Mouse (Mus musculus): ENCODE data around the gene Pnmal1. TPM values are rescaled to one million over a fixed set of nuclear protein-coding genes. Genes with fewer than 3 reads are reported as not detected.
"Not testable (repeated sequence)": the region's sequence is repeated elsewhere in the genome, so short reads cannot be mapped to it uniquely, and the experiment has no call there.

Pnmal1 gene
- total RNA-seq, 2 experiments from 2014 or later: 0.16 to 0.21 TPM

DNA sequence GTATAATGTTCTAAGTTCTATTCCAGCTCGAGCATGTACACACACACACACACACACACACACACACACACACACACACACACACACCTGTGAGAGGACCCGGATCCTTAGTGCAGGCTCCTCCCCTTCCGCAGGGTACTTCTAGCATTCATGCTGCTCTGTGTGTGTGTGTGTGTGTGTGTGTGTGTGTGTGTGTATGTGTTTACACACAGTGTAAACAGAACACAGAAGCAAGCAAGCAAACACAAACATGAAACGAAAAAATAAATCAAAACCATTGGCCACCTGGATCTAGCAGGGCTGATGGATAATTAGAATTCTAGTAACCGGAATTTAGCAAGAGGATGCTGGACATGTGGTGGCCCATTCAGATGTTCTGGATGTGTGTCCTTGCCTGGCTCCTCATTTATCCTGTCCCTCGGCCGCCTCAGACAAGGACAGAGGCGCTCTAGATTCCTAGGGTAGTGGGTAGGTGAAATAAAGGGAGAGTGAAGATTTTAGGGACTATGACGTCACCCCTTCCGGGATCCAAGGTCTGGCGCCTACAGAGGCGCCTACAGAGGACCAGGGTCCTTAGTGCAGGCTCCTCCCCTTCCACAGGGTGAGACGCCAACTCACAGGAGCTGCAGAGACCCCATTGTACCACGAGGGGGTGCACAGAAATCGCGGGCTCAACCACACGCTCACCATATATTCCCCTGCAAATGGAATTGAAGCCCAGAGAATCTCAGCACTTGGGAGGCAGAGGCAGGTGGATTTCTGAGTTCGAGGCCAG is 8.4 kb upstream of the Pnmal1 start:
- peak; percentile 75 for DNase-seq

DNA sequence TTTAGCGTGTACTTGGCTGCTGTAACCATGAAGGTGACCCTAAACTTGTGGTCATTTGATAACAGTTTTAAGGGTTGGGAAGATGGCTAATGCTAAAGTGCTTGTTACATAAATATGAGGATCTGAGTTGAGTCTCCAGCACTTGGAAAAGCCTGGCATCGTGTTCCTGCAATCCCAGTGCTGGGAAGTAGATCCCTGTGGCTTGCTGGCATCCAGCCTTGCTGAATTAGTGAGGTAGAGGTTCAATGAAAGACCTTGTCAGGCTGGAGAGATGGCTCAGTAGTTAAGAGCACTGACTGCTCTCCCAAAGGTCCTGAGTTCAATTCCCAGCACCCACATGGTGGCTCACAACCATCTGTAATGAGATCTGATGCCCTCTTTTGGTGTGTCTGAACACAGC is 5.7 kb upstream of the Pnmal1 start:
- DNase-seq: not testable (repeated sequence)

DNA sequence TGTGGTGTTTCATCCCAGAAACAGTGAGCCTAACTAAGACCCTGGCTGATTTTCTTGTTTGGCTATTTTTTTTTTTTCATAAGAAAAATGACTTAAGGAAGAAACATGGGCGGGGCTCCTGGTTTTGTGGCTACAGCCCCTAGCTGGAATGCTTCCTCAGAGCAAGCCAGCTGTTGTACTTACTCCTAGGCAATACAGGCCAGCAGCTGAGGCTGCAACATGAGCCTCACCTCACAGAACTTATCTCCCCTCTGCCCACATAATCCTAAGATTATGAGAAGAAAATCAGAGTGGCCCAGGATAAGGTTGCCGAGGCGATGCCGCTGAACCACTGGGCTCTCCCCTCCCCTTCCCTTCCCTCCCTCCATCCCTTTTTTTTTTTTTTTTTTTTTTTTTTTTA is 3.8 kb upstream of the Pnmal1 start:
- no peak for DNase-seq

DNA sequence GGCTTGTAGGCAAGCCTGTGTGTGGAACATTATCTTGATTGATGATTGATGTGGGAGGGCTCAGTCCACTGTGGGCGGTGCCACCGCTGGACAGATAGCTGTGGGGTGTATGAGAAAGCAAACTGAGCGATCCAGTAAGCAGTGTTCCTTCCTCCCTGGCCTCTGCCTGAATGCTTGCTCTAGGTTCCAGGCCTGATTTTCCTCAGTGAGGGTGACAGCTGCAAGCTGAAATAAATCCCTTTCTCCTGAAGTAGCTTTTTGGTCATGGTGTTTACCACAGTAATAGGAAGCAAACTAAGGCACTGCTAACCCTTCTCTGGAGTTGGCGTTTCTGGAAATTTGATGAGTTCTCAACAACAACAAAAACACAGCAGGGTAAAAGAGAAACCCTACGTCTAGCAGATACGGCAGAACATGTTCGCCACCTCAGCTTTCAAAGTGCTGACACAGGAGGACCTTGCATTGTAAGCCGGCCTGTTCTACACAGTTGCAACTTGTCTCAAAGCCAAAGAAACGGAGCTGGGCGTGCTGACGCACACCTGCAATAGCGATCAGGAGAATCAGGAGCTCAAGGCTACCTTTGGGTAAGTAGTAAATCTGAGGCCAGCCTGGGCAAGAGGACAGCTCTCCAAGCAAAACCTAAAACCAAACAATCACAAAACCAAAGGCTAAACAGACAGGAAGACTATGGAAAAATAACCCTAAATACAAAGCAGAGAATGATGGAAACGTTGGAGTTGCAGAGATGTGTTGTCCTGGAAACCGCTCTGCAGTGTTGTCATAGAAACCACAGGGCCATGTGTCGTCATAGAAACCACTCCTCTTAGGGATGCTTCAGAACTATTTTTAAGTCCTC is 2.8 kb upstream of the Pnmal1 start:
- no peak for DNase-seq

DNA sequence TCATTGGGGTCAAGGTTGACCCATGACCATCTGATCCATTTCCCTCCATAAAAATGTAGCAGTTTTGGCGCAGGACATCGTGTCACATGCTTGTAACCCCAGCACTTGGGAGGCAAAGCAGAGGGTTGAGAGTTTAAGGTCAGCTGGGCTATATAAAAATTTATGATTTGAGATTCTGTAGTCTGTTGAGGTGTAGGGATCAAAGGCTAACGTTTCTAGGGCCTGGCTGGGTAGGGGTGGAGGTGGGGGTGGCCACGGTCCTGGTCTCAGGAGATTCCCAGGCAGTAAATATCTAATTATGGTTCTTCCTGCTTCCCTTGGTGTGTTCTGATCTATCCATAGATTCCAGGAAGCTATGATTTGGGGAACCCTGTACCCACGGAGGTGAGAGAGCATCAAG is 2.2 kb downstream of the Pnmal1 start:
- no peak for DNase-seq

DNA sequence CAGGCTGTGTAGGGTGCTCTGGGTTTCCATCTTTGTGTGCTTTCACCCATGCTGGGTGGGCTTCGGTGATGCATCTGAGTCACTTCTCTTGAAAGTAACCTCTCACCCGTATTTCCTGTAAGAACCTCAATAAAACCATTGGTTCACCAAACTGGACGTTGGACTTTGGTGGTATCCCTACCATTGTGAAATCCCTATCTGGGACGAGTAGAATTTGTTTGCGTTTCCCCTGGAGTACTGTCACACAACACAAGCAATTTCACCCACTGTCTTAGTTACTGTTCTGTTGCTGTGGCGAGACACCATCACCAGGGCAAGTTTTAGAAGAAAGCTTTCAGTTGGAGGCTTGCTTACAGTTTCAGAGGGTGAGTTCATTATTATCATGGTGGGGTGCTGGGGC is 8.9 kb downstream of the Pnmal1 start:
- DNase-seq: no peak

DNA sequence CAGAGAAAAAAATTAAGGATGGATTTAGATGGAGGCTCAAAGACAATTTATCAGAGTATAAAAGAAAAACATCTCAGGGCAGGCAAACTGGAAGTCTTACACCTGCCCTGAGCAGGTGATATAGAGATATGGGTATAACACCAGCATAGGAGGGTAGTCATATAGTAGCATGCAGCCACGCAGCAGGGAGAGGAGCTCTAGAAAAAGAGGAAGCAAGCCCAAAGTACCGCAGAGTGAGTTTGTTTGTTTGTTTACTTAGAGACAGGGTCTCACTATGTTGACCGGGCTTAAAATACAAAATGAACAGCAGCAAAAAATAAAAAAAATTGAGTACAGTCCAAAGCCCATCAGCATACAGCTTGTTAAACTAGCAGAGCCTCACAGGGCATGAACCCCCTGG is 11.7 kb downstream of the Pnmal1 start:
- DNase-seq: no peak

DNA sequence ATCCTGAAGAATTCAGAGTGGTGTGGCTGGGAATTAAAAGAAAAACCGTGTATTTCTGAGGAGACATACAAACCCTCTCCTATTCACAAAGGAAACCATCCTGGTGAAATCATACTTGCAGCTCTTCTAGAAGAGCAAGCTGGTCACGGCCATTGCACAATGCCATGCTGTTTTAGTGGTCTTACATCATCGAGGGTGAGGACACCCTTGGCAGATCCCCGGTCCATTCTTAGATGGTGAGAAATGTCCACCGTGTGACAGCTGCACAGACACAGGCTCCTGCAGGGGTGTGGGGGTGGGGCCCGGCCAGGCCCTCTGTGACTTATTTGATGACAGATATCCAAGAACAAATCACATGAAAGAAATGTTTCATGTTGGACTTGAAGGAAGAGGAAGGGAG is 14.5 kb downstream of the Pnmal1 start:
- DNase-seq: peak; percentile 30

DNA sequence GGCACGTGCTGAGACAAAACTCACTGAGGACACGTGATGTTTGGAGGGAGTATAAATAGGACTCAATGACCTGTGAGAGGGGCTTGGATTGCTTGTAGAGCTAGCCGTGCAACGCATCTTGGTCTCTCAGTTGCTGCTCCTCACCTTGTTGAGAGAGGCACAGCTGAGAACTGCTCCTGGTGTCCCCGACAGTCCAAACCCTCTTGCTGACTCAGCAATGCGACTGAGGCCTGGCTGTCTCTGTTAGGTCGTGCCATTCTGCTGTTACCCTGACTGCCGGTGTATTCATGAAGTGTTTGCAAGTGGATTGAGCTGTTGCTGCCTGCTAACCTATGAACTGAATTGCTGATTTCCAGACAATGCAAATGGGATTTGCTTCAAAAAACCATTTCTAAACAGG is 16.8 kb downstream of the Pnmal1 start:
- no peak for DNase-seq

DNA sequence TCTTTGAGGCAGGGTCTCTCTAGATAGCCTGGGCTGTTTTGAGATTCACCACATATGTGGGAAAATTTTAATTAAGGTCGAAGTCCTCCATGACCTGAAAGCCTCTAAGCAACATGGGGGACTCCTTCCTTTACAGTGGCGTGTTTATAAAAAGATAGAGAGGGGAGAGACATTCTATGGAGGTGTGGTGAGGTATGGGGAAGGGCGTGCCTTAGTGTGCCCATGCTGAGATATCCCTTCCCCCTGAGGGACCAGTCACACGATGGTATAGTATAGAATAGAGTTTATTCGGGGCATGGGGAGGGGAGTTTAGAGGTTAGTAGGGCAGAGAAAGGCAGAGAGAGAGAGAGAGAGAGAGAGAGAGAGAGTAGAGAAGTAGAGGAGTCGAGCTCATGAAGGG is 18.7 kb downstream of the Pnmal1 start:
- DNase-seq: no peak

DNA sequence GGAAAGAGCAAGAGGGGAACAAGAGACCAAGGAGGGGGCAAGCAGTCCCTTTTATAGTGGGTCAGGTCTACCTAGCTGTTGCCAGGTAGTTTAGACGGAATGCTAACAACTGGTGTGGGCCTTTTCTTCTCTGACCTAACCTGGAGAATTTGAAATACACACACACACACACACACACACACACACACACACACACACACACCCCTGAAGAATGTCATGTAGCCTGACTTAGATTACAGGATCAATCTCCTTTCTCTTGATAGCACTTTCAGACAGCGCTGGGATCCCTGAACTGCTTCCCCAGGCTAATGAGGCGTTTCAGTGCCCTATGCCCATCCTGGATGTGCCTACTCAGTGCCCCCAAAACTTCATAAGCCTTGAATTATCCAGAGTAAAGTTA is 19.1 kb downstream of the Pnmal1 start:
- no peak for DNase-seq

DNA sequence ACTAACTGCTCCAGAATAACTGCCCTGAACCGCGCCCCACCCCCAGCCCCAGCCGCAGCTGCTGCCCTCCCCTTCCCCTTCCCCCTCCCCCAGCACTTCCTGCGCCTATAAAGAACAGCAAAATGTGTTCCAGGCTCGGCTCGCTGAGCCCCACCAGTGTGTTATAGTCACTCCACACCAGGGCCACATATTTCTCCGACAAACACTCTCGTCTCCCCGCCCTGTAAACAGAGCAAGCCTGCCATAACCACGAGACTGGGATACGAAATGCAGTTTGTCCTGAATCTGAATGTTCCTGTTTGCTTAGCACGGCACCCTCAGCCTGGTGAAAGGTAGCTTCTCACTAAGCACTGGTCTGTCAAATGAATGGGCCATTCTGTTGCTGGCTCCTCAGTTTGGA is 20.9 kb downstream of the Pnmal1 start:
- DNase-seq: peak; percentile 53

DNA sequence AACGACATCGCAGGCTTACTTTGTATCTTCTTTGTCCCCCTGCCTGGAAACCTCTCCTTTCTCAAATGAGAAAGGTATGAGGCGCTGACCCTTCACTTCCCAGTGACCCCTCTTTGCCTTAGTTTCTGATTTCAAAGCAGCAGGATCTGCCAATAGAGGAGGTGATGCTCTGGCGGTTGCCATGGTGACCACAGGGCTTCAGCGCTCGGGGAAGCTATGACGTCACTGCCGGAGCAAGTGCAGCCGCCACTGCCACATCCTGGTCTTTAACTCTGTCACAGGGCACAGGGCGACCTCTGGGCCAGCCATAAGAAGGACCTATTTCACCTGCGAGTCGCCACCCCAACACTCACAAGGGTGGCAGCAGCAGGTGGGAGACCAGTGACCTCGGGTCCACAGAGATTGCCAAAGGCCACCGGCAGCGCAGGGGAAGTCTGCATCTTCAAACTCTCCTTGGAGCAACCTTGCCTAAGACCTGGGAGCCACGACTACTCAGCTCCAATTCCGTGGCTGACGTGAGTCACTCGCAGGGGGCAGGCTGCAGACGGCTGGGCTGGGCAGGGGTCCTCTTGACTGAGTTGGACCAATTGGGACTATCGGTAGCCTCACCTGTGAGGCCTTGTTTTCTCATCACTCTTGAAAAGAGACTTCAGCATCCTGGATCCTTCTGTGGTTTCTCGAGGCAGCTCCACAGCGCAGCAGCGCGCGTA is 23.5 kb downstream of the Pnmal1 start, which contains the start of gene Gm42372:
Gene Gm42372, plus strand, starts transcription at position 228 of the 710 bp plus-strand sequence.
- DNase-seq: peak; percentile 29

DNA sequence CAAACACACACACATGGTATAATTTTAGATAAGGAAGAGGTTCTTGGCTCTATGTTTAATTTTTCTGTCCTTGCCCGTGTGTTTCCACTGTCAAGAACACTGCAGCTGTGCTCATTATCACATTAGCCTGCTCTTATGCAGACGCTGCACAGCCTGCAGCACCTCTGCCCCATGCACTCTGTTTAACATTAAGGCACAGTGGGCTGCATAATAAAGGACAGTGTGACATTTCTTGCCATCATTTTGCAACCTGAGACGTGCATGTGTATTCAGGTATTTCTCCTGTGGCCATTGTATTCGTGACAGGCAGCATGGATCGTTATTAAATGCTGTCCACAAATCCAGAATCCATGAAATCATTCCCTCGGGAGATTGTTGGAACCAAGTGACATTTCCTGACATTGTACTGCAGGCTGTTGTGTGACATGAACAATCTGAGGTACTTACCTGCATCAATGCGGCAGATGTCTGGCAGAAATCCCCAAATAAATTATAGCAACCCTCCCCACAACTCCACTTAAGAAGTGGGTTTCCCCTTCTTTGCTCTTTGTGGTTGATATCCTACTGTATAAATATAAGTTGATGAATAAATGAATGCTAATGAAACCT is 28.2 kb downstream of the Pnmal1 start:
- no peak for DNase-seq

DNA sequence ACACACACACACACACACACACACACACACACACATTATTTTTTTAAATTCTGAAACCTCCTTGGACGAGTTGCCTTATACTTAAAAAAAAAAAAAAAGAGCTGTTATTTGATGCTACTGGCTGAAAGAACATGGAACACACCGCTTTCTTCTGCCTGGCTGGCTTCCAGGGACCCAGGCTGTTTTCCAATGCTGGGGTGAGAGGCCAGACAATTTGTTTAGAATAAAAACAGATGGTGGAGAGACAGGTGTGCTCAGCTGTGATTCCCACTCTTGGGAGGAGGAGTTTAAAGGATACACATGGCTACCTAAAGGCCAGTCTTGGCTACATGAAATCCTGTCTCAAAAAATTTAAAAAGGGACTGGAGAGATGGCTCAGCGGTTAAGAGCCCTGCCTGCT is 28.9 kb downstream of the Pnmal1 start:
- peak; percentile 64 for DNase-seq

DNA sequence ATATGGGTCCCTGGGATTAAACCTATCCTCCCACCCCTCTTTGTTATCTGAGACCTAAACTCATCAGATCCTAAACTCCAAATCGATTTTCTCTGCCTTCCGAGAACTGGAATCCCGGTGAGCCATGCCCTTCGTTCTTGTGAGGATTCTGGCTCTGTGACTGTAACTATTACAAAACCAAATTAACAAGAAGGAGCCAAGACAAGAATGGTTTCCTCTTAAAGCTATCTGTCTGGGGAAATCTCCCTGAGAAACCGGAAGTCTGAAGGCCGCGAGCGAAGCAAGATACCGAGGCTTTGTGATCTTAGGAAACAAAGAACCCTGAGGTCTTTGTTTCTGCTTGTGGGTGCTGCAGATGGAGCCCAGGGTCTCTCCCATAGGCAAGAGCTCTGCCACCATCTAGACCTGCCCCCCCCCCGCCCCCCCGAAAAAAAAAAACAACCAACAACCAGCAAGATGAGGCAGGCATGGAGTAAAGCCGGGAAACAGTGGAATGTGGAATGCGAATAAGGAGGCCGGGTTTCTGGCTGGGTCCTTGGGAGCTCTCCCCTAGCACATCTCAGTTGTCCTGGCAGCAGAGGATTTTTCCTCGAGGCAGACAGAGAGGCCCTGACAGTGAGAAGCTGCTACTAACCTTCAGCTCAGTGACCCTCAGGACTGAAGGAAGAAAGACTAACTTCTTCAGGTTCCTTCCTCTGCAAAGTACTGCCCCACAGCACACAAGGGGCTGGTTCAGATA is 30.7 kb downstream of the Pnmal1 start:
- no peak for DNase-seq

DNA sequence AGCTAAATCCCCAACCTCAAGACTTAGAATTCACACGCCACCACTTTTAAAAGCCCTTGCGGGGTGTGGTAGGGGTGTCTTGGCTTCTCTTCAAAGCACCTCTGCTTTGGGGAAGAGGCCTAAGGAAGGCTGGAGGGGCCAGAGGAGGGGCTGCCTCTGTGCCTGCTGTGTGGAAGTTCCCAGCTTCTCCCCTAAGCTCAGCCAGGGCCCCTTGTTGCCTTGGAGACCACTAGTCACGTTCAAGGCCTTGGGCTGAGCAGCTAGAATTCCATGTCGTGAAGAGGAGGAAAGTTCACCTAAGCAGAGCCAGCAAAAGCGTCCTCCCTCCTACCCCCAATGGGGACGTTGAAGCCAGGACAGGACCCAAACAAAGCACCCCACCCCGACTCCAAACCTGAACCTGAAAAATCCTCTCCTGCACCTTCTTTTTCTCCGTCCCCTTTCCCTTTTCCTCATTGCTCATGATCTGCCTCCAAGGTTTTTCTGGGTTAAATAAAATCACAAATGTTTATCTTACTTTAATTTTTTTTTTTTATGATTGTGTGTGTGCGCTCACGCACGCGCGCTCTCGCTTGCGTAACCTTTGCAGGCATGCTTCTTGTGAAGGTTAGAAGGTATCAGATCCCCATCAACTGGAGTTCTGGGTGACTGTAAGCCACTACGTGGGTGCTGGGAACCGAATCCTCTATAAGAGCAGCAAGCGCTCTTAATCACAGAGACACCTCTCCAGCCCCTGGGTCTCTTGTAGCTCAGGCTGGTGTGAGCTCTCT is 32.4 kb downstream of the Pnmal1 start:
- no peak for DNase-seq

DNA sequence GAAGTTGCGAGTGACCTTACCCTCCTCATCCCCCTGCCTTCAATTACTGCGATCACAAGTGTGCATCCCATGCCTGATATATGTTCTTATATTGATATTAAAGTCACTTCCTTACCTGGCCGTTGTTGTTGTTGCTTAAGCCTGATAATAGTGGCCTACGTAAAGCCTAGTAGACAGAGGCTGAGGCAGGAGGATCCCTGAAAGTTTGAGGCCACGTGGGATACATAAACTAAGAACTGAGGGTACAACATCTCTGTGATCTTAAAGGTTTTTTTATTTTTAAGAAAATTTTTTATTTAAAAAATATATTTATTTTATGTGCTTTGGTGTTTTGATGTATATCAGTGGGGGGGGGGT is 33.0 kb downstream of the Pnmal1 start, which contains the start of gene Ccdc8:
Gene Ccdc8, plus strand, starts transcription at position 258 of the 357 bp plus-strand sequence.
- no peak for DNase-seq

DNA sequence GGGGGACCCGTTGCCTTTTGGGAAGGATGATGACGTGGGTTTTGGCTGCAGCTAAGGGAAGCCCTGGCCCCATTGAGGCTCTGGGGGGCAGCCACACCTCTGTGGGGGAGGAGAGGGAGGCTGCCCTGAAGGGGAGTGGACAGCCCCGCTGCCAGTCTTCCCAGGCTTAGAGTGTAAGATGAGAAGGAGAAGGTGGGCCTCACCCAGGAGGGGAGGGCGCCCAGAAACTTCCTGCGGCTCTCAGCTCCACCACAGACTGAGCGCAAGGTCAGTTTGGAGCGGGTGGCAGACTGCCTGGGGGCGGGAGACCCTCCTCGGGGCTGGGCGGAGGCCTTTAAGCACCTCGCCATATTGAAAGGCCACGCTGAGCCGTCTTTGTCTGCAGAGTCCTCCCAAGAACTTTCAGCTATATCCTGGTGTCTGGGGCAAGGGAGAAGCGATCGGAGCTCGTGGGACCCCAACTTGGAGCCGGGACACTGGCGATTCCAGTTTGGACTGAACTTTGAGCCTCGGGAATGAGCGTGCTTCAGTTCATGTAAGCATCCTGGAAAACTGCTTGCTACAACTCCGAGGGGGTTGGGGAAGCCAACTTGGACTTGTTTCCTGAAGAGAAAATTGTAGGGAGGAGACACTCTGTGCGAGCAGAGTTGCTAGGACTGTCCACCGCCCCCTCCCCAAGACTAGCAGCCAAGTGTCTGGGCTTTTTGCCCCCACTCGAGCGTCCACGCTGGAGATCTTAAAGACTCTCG is 34.3 kb downstream of the Pnmal1 start:
- DNase-seq: peak; percentile 78

DNA sequence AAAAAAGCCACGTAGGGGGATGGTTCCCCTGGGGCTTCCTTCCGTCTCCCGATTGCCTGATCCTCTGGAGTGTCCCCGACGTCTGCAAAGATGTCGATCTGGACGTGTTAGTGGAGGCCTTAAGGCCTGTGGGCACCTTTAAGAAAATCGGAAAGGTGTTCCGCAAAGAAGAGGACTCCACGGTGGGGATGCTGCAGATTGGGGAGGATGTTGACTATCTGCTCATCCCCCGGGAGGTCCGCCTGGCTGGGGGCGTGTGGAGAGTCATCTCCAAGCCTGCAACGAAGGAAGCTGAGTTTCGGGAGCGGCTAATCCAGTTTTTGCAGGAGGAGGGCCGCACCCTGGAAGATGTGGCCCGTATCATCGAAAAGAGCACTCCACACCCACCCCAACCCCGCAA is 34.9 kb downstream of the Pnmal1 start:
- no peak for DNase-seq
